Mouse (Mus musculus): ENCODE results near the gene Gm28778.
"Not testable (repeated sequence)": the region's sequence is repeated elsewhere in the genome, so short reads cannot be mapped to it uniquely, and the experiment has no call there.

The Gm28778 gene

DNA sequence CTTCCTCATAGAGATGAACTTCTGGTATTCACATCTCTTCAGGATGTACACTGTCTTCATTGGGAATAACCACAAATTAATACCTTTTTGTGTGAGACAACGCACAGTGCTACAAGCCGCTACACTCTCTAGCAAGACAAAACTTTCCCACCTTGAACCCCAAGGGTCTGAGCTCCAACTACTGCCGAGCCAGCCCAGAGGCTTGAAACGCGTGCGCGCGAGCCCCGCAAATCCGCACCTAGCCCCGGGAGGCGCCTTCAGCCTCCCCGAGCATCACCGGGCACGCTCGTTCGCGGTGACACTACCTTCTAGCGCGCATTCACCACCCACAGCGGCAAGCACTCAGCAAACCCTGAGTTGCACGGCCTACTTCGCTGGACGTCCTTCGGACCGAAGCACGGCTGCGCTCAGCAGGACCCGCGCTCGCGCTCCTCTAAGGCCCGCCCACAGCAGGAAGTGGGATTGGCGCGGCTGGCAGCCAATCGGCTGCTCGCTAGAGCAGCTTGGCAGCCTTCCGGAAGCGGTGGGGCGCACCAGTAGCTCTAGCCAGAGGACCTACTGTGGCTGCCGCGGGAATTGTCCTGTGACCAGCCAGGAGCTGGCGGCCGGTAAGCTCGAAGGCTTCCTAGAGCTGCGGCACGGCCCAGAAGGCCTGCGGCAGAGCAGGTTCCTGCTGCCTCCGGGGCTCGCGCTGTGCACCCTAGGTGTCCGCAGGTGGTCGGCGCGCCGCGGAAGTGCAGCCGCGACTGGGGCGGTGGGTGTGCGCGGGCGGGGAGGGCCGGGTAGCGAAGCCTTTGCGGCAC is at the start of gene Gm28778, which contains the start of the genes Pms1 and Ormdl1:
TSS of gene Gm28778 (plus strand) at position 531 of the 803 bp plus-strand sequence.
TSS of gene Pms1 (minus strand) at position 438 of the 803 bp plus-strand sequence.
TSS of gene Ormdl1 (plus strand) at position 515 of the 803 bp plus-strand sequence.
- DNase-seq: peak; percentile 98

DNA sequence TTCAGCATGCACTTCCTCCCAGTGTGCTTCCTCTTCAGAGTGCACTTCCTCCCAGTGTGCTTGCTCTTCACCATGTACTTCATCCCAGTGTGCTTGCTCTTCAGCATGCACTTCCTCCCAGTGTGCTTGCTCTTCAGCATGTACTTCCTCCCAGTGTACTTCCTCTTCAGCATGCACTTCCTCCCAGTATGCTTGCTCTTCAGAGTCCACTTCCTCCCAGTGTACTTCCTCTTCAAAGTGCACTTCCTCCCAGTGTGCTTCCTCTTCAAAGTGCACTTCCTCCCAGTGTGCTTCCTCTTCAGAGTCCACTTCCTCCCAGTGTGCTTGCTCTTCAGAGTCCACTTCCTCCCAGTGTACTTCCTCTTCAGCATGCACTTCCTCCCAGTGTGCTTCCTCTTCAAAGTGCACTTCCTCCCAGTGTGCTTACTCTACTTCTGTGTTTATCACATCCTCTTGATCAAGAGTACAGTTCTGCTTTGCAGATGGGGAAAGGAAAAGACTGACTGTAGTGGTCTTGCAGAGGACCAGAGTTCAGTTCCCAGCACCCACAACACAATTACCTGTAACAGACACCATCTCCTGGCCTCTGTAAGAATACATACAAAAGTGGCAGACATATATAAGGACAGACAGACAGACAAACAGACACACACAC is 31.8 kb upstream of the Gm28778 start:
- DNase-seq: not testable (repeated sequence)

DNA sequence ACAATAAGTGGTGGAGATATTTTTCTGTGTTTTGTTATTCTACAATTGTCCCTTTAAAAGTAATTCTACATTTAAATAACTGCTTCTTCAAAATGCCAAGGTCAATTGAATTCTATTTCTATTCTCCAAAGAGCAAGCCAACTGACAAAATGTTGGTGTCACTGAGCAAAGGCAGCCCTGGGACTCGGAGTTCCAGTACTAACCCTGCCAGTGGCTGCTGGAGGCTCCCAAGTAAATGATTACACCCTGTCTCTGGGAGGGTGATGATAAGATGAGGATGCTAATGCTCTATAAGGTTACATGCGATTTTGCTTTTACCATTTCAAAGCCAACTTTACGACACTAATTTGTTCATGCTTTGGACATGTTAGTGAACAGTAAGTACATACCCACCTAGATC is 27.0 kb upstream of the Gm28778 start:
- DNase-seq: no peak

DNA sequence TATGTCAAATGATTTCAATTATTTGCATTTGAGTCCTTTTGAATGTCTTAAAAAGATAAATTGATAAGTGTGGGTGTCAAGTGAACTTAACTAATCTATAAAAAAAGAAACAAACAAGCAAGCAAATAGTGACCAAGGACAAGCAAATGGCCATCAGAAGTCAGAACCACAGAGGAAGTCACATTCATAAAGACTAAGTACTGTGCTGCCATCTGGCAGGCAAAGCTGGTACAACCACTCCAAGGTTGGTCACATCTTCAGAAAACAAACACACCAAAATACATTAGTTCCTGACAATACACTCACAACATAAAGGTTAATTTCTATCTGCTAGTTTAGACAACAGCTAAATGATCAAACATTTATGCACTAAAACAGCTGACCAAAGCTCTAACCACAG is 24.3 kb upstream of the Gm28778 start:
- DNase-seq: peak; percentile 71 to 79

DNA sequence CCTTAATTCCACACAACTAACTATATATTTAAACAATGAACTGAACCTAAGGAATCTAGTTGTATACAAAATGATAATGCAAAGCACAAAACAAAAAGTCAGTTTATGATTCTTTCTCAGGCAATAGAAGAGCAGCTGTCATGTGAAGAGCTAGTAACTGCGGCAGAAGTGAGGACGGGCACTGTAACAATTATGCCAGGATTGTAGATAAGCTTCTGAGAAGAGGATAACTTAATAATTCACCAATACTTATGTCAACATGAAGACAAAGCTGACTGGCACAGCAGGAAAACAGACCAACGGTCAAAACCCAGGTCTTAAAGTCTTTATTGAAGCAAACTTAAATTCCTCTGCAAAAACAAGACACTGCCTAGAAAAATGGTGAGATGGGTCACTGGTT is 5.7 kb upstream of the Gm28778 start:
- DNase-seq: no peak

DNA sequence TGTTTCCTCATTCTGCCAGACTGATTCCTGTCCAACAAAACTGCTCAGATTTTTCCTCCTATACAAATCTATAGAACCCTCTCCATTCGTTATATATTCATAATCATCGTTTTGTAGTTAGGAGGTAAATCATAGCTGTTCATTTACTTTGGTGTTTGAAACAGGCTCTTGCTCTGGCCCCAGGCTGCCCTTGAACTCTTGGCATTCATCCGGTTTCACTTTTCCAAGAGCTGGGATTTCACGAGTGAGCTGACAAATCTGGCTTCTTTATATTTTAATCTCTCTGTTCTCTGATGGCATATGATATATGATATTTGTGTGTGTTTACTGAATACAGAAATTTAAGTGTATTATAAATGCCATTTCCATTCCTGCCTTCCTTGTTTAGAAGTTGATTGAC is 3.6 kb downstream of the Gm28778 start:
- no peak for DNase-seq

DNA sequence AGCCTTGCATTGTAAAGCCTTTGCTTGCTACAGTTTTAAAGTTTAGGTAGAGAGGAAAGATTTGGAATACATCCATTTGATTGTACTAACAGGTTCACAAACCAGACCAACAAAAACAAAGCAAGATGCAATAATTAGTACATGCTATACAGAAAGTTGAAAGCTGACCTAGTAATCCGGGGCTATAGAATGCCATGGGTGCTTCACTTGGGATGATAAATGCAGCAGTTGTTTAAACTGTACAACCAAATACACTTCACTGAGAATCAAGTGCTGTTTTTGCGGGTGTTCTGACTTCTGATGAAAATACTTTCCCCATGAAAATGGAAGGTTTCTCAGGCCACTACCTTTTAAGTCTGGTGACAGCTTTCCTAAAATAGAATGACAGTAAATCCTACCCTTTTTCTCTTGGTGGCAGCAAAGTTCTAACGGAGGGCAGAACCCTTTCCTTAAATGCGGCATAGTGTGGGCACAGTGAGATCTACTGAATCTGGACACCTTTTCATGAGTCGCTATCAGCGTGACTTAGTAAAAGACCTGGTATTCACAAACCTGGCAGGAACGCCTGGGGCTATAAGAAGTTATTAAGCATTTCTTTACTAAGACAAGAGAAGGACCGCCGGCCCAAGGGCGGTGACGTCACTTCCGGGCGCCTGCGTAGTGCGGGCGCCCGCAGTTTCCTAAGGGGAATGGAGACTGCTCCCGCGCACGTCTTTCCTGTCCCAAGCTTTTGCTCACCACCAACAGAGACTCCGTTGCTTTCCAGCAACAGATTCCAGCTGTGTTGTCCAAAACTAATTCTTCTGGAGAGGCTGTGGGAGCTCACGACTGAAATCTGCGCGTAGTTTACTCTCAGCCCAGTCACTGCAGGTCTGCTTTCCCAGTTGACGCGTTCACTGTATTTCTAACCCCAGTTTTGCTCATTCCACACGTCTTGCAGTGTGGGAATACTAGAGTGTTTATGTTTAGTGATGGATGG is 16.4 kb downstream of the Gm28778 start, which contains the start of gene Osgepl1:
TSS of gene Osgepl1 (plus strand) at position 636 of the 979 bp plus-strand sequence.
- DNase-seq: peak; percentile 94 to 95

DNA sequence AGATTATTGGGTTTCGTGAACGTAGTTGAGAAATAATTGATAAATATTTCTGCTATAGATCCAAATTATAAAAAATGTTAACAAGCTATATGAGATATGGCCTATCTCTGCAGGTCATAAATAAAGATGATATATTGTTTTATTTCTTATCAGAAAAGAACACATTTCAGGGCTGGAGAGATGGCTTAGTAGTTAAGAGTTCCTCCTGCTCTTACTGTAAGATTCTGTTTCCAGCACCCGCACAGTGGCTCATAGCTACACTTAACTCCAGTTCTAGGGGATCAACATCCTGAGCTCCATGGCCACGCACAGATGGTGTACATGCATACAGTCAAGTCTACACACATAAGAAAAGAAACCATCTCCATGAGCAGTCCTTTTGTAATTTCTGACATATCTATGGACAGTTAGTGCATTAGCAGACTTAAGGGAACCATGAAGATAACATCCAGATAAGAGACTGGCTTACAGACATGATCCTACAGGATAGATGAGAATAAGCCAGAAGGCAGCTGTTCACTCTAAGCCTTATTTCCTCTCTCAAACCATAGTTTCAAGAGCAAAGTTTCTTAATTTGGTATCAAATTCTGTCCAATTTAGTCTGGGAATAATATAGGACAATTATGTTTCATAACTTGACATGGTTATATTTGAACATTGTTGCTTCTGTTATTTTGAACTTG is 24.9 kb downstream of the Gm28778 start:
- DNase-seq: no peak

DNA sequence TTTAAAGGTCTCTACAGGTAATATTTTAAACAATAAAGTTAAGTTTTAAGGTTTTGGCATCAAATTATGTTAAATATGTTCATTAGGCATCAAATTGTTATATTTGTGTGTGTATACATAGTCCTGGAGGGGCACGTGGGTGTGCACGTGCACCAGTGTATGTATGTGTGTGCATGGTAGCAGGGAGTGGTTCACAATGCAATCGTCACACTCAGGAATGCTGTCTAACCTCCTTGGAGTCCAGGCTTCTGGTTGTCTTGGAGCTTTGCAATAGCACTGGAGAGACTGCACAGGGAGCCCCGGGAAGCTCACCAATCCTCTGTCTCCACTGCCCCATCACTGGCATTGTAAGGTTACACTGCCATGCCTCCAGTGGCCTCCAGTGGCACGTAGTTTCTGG is 26.3 kb downstream of the Gm28778 start:
- no peak for DNase-seq

DNA sequence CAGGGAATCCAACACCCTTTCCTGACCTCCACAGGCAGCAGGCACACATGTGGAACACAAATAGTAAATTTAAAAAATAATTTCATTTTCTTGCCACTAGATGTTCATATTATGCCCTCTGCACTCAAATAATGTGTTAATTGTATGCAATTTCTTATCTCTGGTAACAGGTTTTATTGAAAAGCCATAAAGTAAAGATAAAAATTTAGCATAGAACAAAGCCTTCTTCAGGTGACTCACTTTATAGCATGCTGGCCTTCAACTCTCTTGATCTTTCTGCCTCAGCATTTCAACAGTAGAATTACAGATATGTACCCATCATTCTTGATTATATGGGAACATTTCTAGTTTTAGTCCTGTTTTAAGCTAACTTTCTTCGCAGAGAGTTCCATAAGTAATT is 27.4 kb downstream of the Gm28778 start:
- no peak for DNase-seq

DNA sequence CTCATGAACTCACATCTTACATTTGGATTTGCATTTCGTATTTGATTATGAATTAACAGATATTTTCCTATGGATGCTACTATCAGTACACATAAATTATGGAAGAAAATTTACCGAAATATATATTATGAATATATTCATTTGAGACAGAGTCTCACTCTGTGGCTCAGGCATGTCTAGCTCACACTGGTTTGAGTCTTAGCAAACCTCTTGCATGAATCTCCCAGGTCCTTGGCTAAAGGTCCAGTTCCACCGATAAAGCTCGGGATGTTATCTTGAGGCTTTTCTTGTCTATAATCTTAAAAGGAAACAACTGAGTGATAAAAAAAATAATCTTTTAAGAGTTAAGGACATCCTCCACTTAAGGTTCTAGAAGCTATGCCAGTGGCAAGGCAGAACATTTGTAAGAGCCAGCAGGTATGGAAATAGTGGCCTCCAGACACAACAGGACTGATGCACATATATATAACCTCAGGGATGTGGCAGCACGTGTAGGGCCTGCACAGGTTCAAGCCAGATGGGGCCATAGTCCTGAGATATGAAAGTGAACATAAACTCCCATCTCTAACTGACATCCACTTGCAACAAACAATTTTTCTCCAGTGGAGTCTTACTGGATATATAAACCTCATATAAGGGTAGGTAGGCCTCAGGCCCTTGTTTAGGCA is 28.1 kb downstream of the Gm28778 start:
- DNase-seq: no peak

DNA sequence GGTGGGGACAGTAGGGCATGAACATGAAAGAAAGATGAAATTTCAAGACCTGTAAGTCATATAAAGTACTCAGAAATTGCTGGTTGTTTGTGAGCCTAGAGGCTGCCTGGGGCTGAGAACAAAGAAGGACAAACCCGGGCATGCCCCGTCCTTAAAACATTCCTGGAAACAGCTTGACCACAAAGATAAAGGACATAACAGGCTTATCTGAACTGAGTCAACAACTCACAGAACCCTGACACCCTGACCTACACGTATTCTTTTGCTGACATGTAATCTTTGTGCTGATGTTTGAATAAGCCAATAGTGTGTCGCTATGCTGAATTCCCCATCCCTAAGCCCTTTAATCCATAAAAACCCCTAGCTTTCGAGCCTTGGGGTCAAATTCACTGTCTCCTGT is 36.6 kb downstream of the Gm28778 start:
- DNase-seq: not testable (repeated sequence)

DNA sequence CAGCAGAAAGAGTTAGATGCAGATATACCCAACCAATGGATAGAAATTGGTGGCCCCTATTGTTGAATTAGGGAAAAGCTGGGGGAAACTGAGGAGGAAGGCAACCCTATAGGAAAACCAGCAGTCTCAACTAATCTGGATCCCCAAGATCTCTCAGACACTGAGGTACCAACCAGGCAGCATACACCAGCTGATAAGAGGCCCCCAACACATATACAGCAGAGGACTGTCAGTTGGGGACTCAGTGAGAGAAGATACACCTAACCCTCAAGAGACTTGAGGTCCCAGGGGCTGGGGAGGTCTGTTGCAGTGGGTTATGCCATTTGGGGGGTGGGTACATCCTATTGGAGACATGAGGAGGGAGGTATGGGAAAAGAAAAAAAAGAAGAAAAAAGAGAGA is 38.6 kb downstream of the Gm28778 start:
- no peak for DNase-seq

DNA sequence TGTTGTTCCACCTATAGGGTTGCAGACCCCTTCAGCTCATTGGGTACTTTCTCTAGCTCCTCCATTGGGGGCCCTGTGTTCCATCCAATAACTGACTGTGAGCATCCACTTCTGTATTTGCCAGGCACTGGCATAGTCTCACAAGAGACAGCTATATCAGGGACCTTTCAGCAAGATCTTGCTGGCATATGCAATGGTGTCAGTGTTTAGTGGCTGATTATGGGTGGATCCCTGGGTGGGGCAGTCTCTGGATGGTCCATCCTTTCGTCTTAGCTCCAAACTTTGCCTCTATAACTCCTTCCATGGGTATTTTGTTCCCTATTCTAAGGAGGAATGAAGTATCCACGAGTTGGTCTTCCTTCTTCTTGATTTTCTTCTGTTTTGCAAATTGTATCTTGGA is 40.5 kb downstream of the Gm28778 start:
- DNase-seq: not testable (repeated sequence)

DNA sequence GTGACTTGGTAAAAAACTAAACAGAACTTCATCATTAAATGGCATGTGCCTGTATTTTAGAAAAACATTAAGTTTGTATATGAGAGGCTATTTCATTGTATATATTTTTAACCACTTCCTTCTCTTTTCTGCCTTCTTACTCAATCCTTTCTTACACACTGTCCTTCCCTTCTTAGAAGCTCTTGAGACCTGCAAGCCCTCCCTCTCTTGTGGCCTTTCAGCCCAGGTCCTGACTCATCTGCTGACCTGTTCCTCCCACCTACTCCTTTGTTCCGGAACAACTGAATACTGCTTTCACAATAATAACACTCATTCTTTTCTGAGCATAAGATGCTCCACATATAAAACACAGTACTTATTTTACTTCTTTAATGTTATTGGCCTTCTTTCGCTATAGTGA is 44.2 kb downstream of the Gm28778 start:
- DNase-seq: no peak

DNA sequence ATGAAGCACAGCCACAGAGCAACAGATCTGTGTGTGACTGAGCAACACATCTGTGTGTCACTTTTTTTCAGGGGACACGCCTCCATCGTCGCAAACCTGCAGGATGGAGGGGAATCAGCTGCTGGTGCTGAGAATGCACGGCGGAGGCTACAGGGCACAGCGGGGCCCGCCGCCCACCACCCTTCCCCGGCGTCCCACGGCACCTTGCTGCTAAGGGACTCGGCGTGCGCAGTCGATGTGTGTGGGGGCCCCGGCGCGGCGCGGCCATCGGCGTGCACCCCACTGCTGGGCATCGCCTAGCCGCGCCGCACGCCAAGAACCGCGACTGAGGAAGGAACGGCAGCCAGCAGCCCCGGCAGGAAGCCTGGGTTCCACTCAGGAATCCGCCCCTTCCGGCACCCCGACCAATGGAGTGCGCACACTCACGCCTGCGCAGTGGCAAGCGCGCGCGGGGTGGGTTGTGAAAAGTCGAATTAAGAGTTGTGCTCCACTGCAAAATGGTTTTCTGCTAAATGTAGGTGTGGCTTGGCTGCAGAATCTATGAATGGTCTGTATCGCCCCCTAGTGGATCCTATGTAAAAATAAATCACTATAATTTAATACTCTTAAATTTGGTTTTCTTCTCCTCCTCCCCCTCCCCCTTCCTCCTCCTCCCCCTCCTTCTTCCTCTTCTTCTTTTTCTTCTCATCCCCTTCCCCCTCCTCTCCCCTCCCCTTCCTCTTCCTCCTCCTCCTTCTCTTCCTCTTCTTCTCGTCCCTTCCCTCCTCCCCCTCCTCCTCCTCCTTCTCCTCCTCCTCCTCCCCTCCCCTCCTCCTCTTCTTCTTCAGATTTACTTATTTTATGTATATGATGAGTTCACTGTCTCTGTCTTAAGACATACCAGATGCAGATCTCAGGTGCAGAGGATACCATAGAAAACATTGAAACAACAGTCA is 55.7 kb downstream of the Gm28778 start, which contains the start of the genes Asdurf, Gm28551 and Asnsd1:
TSS of gene Asdurf (minus strand) at position 293 of the 935 bp plus-strand sequence.
TSS of gene Gm28551 (minus strand) at position 341 of the 935 bp plus-strand sequence.
TSS of gene Asnsd1 (minus strand) at position 426 of the 935 bp plus-strand sequence.
- peak; percentile 98 for DNase-seq

DNA sequence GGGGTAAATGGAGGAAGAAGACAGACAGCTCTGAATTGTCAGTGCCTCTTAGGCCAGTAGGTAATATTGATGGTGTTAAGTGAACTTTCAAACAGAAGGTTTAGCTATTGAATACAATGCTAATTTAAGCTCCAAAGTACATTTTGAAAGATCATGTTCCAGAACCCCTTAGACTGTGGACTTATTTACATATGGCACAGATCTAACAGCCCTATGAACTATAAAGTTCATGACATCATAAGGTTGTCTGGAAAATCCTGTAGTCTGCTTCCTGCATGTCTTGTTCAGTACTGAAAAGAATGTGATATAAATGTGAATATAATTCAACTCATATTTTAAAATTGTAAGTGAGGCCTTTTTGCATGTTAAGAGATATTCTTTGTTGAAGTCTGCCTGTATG is 62.1 kb downstream of the Gm28778 start:
- DNase-seq: no peak
